Mouse (Mus musculus) heart, postnatal 0 days (tissue): ENCODE measurements around the gene Bend6. TPM values are rescaled to one million over a fixed set of nuclear protein-coding genes. Genes with fewer than 3 reads are reported as not detected.
A peak's percentile ranks its signal among the peaks of the same experiment; 100 is the strongest.

ENCODE experiments used
- ATAC-seq: fragments of 200-750 bp; cut with Nextera tagmentation; 2 replicates; pipeline ENCODE4 v1.8.0; 2017; ENCODE audit warnings: low read depth, moderate number of reproducible peaks, moderate library complexity; ENCODE audit not compliant: insufficient read depth
- DNase-seq: peaks from one replicate; pipeline ENCODE4 v3.0.0-alpha.2; 2016; ENCODE audit warnings: low spot score
- H3K27ac ChIP-seq: fragments of 300-500 bp; sonication (generic); 2 replicates; pipeline ENCODE4 v1.5.1; 2014; ENCODE audit warnings: low read depth, mild to moderate bottlenecking
- H3K27me3 ChIP-seq: fragments of 300-500 bp; sonication (generic); 2 replicates; pipeline ENCODE4 v1.6.1; 2014; ENCODE audit warnings: low read length, mixed read lengths; ENCODE audit not compliant: control insufficient read depth, insufficient read depth
- H3K36me3 ChIP-seq: fragments of 300-500 bp; sonication (generic); replicated peaks from 2 replicates; pipeline ENCODE4 v1.6.1; 2014; ENCODE audit warnings: low read length, mixed read lengths; ENCODE audit not compliant: control insufficient read depth, insufficient read depth
- H3K4me1 ChIP-seq: fragments of 300-500 bp; sonication (generic); 2 replicates; pipeline ENCODE4 v1.6.1; 2014; ENCODE audit warnings: antibody characterized with exemption; ENCODE audit not compliant: control insufficient read depth, insufficient read depth
- H3K4me2 ChIP-seq: fragments of 300-500 bp; sonication (generic); 2 replicates; pipeline ENCODE4 v1.6.1; 2014; ENCODE audit warnings: low read depth, mild to moderate bottlenecking, low read length, moderate library complexity
- H3K4me3 ChIP-seq: fragments of 300-500 bp; sonication (generic); 2 replicates; pipeline ENCODE4 v1.5.1; 2014; ENCODE audit warnings: low read depth, low read length
- H3K9ac ChIP-seq: fragments of 300-500 bp; sonication (generic); replicated peaks from 2 replicates; pipeline ENCODE4 v1.6.1; 2014; ENCODE audit warnings: low read depth, low read length, mixed read lengths
- H3K9me3 ChIP-seq: fragments of 300-500 bp; sonication (generic); replicated peaks from 2 replicates; pipeline ENCODE4 v1.6.1; 2016; ENCODE audit warnings: low read length; ENCODE audit not compliant: control insufficient read depth
- CTCF ChIP-seq: IDR thresholded peaks from 2 replicates; pipeline ENCODE4 v1.5.1; 2016; ENCODE audit warnings: antibody characterized with exemption, control low read depth, low read depth
- EP300 ChIP-seq: IDR thresholded peaks from 2 replicates; pipeline ENCODE4 v1.6.1; 2016; ENCODE audit warnings: antibody characterized with exemption, low read depth
- whole genome bisulfite sequencing: fragments of 180-500 bp; shearing (Covaris S2); extraction: QIAGEN DNeasy Blood & Tissue Kit; methylation state at CpG from one replicate; pipeline ENCODE4 v1.1.7; 2014; 5-methylcytosine and 5-hydroxymethylcytosine counted together
- polyA plus RNA-seq: library from polyadenylated mRNA; unstranded; fragments of >200 nt; fragmentation: Nextera tagmentation; extraction: Ambion mirVana; gene quantifications from 2 replicates; pipeline ENCODE4 v1.2.1, GENCODE M21; 2015
- total RNA-seq: library from RNA; depleted of rRNA; stranded (reverse); fragments of >200 nt; gene quantifications from 2 replicates; pipeline ENCODE4 v1.2.3, GENCODE M21; 2014; ENCODE audit warnings: low replicate concordance

Gene Bend6
- total and polyA plus RNA-seq, 2 experiments from 2014 or later, result 1.9 to 8.1 TPM

- Histone ChIP-seq H3K4me2 (no peak overlapping the region), H3K36me3 (no peaks in the 10 kb centered on the region), H3K27ac (no peak overlapping the region), H3K27me3 (no peaks in the 10 kb centered on the region), H3K4me3 (no peak overlapping the region), H3K4me1 (no peaks in the 10 kb centered on the region), H3K9ac (no peak overlapping the region), H3K9me3 (no peaks in the 10 kb centered on the region)
- ATAC-seq, result no peak
- WGBS, result 82% methylated on average over 7 of the region's 7 CpGs
- TF ChIP-seq EP300 (no peak), CTCF (no peak)
- no peak for DNase-seq
Measured at GRCm38 (mm10) chr1:33922975-33923374, 15.4 kb upstream of the Bend6 start.

GRCm38 (mm10) chr1:33916554-33916953 is 8.9 kb upstream of the Bend6 start:
- no peak overlapping the region for H3K27ac ChIP-seq
- H3K36me3 ChIP-seq, result no peaks in the 10 kb centered on the region
- no peak overlapping the region for H3K9ac ChIP-seq
- TF ChIP-seq CTCF (no peak), EP300 (no peak)
- no peak for DNase-seq
- ATAC-seq, result no peak
- no peak overlapping the region for H3K4me2 ChIP-seq
- 90% methylated on average over 5 of the region's 5 CpGs for WGBS
- H3K27me3 ChIP-seq, result no peaks in the 10 kb centered on the region
- H3K4me3 ChIP-seq, result no peak overlapping the region
- H3K4me1 ChIP-seq, result no peaks in the 10 kb centered on the region
- no peaks in the 10 kb centered on the region for H3K9me3 ChIP-seq

- WGBS, result 73% methylated on average over 8 of the region's 8 CpGs
- TF ChIP-seq CTCF (no peak), EP300 (no peak)
- H3K27ac ChIP-seq, result no peak overlapping the region
- DNase-seq, result no peak
- H3K4me1 ChIP-seq, result 0 out of 2 replicates have a peak, but pooled peaks cover 3% of the 10 kb centered on the region
- H3K9me3 ChIP-seq, result no peaks in the 10 kb centered on the region
- ATAC-seq, result no peak
- peaks cover 8% of the 10 kb centered on the region; the same call in 1 of the 2 replicates for H3K27me3 ChIP-seq
- no peak overlapping the region for H3K4me2 ChIP-seq
- no peak overlapping the region for H3K9ac ChIP-seq
- no peaks in the 10 kb centered on the region for H3K36me3 ChIP-seq
- no peak overlapping the region for H3K4me3 ChIP-seq
Measured at GRCm38 (mm10) chr1:33911589-33911988, 4.0 kb upstream of the Bend6 start.

GRCm38 (mm10) chr1:33908191-33908962 is 761 bp upstream of the Bend6 start, which contains the start of gene Dst:
TSS of gene Dst (plus strand) at chr1:33908225.
- Histone ChIP-seq H3K9ac (peak within 1 kb of the TSS; percentile 30), H3K27ac (no peak within 1 kb of the TSS), H3K36me3 (no peaks in the 10 kb centered on the region), H3K4me2 (peak within 1 kb of the TSS; percentile 82), H3K9me3 (no peaks in the 10 kb centered on the region), H3K4me1 (0 out of 2 replicates have a peak, but pooled peaks cover 3% of the 10 kb centered on the region), H3K27me3 (peaks cover 8% of the 10 kb centered on the region; the same call in 1 of the 2 replicates), H3K4me3 (peak within 1 kb of the TSS; percentile 61)
- ATAC-seq (no peak), DNase-seq (no peak)
- 4% methylated on average over 33 of the region's 44 CpGs for WGBS
- TF ChIP-seq EP300, result no peak
- TF ChIP-seq CTCF, result no peak

GRCm38 (mm10) chr1:33906927-33907326 is 689 bp downstream of the Bend6 start:
- DNase-seq (no peak), ATAC-seq (peak; percentile 45; the same call in 1 of the 2 replicates)
- H3K9ac ChIP-seq, result 0 out of 2 replicates have a peak overlapping the region, but pooled peaks have one; percentile 30

More at GRCm38 (mm10) chr1:33906927-33907326, 689 bp downstream of the Bend6 start:
- Histone ChIP-seq H3K27ac (no peak overlapping the region), H3K36me3 (no peaks in the 10 kb centered on the region), H3K27me3 (peaks cover 8% of the 10 kb centered on the region; the same call in 1 of the 2 replicates), H3K4me2 (peak overlapping the region; percentile 82), H3K9me3 (no peaks in the 10 kb centered on the region), H3K4me1 (0 out of 2 replicates have a peak, but pooled peaks cover 3% of the 10 kb centered on the region), H3K4me3 (peak overlapping the region; percentile 61)
- TF ChIP-seq EP300 (no peak), CTCF (peak; percentile 48)
- WGBS, result 7% methylated on average over 20 of the region's 20 CpGs
